Mouse (Mus musculus): ENCODE measurements around the gene Vtn. TPM values are rescaled to one million over a fixed set of nuclear protein-coding genes. Genes with fewer than 3 reads are reported as not detected.
A peak's percentile ranks its signal among the peaks of the same experiment; 100 is the strongest.

Vtn gene
- 66.9 and 96.6 TPM in 2 replicates for polyA plus RNA-seq (2016; fragmentation: Nextera tagmentation; extraction: Ambion mirVana)

- DNase-seq (ENCODE audit: low spot score): peak; percentile 28
- no peaks in the 10 kb centered on the region for H3K36me3 ChIP-seq
- H3K9me3 ChIP-seq: no peaks in the 10 kb centered on the region
- peak within 1 kb of the TSS; percentile 64 for H3K4me3 ChIP-seq
- peaks cover 46% of the 10 kb centered on the region for H3K4me1 ChIP-seq (replicated peaks)
- peaks cover 60% of the 10 kb centered on the region for H3K27me3 ChIP-seq (ENCODE audit: insufficient read depth, poor library complexity, severe bottlenecking)
- peak within 1 kb of the TSS; percentile 76 for H3K27ac ChIP-seq
- WGBS: 43% methylated on average over 7 of the region's 7 CpGs
Measured at GRCm38 (mm10) chr11:78499004-78499403, at the start of gene Vtn. TSS of gene Vtn (plus strand) at chr11:78499091.

- Histone ChIP-seq H3K27me3 (ENCODE audit: insufficient read depth, poor library complexity, severe bottlenecking) (0 out of 2 replicates have a peak, but pooled peaks cover 3% of the 10 kb centered on the region), H3K9me3 (no peaks in the 10 kb centered on the region), H3K36me3 (no peaks in the 10 kb centered on the region), H3K4me1 (replicated peaks) (no peaks in the 10 kb centered on the region), H3K4me3 (no peak overlapping the region), H3K27ac (no peak overlapping the region)
- no peak for DNase-seq (ENCODE audit: low spot score)
- WGBS: 56% methylated on average over 2 of the region's 2 CpGs
Measured at GRCm38 (mm10) chr11:78450337-78450736, 48.6 kb upstream of the Vtn start.

DNA sequence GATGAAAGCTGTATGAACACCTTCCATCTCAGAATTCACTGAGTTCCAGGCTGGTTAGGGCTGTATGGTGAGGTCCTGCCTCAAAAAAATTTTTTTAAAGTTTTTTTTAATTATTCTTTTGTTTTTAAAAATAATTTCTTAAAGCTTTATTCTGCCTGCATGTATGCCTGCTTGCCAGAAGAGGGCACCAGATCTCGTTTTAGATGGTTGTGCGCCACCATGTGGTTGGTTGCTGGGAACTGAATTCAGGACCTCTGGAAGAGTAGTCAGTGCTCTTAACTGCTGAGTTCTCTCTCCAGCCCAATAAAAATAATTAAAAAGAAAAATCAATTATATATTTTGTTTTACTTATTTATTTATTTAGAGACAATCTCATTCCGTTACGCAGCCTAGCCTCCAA, 45.2 kb upstream of the Vtn start:
- Histone ChIP-seq H3K27ac (no peak overlapping the region), H3K27me3 (ENCODE audit: insufficient read depth, poor library complexity, severe bottlenecking) (0 out of 2 replicates have a peak, but pooled peaks cover 3% of the 10 kb centered on the region), H3K36me3 (no peaks in the 10 kb centered on the region), H3K4me1 (replicated peaks) (no peaks in the 10 kb centered on the region), H3K9me3 (no peaks in the 10 kb centered on the region), H3K4me3 (no peak overlapping the region)
- 7% methylated on average over 4 of the region's 4 CpGs for WGBS
- DNase-seq (ENCODE audit: low spot score): peak; percentile 59

- no peaks in the 10 kb centered on the region for H3K4me1 ChIP-seq (replicated peaks)
- WGBS: 68% methylated on average over 7 of the region's 7 CpGs
- no peaks in the 10 kb centered on the region for H3K9me3 ChIP-seq
Measured at GRCm38 (mm10) chr11:78454276-78454675, 44.6 kb upstream of the Vtn start.

GRCm38 (mm10) chr11:78455308-78455707, 43.6 kb upstream of the Vtn start:
- Histone ChIP-seq H3K4me3 (no peak overlapping the region), H3K36me3 (no peaks in the 10 kb centered on the region), H3K27me3 (ENCODE audit: insufficient read depth, poor library complexity, severe bottlenecking) (0 out of 2 replicates have a peak, but pooled peaks cover 1% of the 10 kb centered on the region), H3K9me3 (no peaks in the 10 kb centered on the region), H3K4me1 (replicated peaks) (no peaks in the 10 kb centered on the region), H3K27ac (no peak overlapping the region)
- peak; percentile 48 for DNase-seq (ENCODE audit: low spot score)
- WGBS: 52% methylated on average over 5 of the region's 5 CpGs

More at GRCm38 (mm10) chr11:78454276-78454675, 44.6 kb upstream of the Vtn start:
- no peak for DNase-seq (ENCODE audit: low spot score)
- no peak overlapping the region for H3K27ac ChIP-seq
- H3K27me3 ChIP-seq (ENCODE audit: insufficient read depth, poor library complexity, severe bottlenecking): 0 out of 2 replicates have a peak, but pooled peaks cover 3% of the 10 kb centered on the region
- no peak overlapping the region for H3K4me3 ChIP-seq
- H3K36me3 ChIP-seq: no peaks in the 10 kb centered on the region

- 84% methylated on average over 17 of the region's 17 CpGs for WGBS
- no peaks in the 10 kb centered on the region for H3K36me3 ChIP-seq
- H3K4me1 ChIP-seq (replicated peaks): peaks cover 10% of the 10 kb centered on the region; the same call in 1 of the 2 replicates
- no peak overlapping the region for H3K27ac ChIP-seq
- peaks cover 5% of the 10 kb centered on the region; the same call in 1 of the 2 replicates for H3K9me3 ChIP-seq
- no peak for DNase-seq (ENCODE audit: low spot score)
- no peaks in the 10 kb centered on the region for H3K27me3 ChIP-seq (ENCODE audit: insufficient read depth, poor library complexity, severe bottlenecking)
- no peak overlapping the region for H3K4me3 ChIP-seq
Measured at GRCm38 (mm10) chr11:78458740-78459139, 40.2 kb upstream of the Vtn start.

DNA sequence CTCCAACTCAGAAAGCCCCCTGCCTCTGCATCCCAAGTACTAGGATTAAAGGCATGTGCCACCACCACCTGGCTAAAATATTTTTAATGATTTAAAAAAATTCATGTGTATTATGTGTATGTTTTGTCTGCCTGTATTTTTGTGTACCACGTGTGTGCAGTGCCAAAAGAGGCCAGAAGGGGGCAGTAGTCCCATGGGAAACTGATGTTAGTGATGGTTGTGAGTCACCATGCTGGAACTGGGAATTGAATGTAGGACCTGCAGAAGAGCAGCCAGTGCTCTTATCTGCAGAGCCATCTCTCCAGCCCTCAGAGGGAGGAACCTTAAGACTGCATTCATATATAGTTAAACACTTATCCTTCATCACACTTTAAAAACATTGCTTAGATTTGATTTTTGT, 37.0 kb upstream of the Vtn start:
- Histone ChIP-seq H3K27me3 (ENCODE audit: insufficient read depth, poor library complexity, severe bottlenecking) (no peaks in the 10 kb centered on the region), H3K36me3 (no peaks in the 10 kb centered on the region), H3K4me3 (no peak overlapping the region), H3K9me3 (peaks cover 5% of the 10 kb centered on the region; the same call in 1 of the 2 replicates), H3K27ac (no peak overlapping the region), H3K4me1 (replicated peaks) (peaks cover 31% of the 10 kb centered on the region)
- 67% methylated on average over 1 of the region's 1 CpGs for WGBS
- peak; percentile 11 for DNase-seq (ENCODE audit: low spot score)

GRCm38 (mm10) chr11:78462669-78463068, 36.2 kb upstream of the Vtn start:
- Histone ChIP-seq H3K36me3 (no peaks in the 10 kb centered on the region), H3K27me3 (ENCODE audit: insufficient read depth, poor library complexity, severe bottlenecking) (no peaks in the 10 kb centered on the region), H3K4me1 (replicated peaks) (peaks cover 32% of the 10 kb centered on the region), H3K27ac (no peak overlapping the region), H3K4me3 (no peak overlapping the region), H3K9me3 (peaks cover 5% of the 10 kb centered on the region; the same call in 1 of the 2 replicates)
- no peak for DNase-seq (ENCODE audit: low spot score)
- 79% methylated on average over 5 of the region's 5 CpGs for WGBS

- Histone ChIP-seq H3K4me1 (replicated peaks) (peaks cover 32% of the 10 kb centered on the region), H3K36me3 (no peaks in the 10 kb centered on the region), H3K9me3 (peaks cover 5% of the 10 kb centered on the region; the same call in 1 of the 2 replicates), H3K27ac (no peak overlapping the region), H3K4me3 (no peak overlapping the region), H3K27me3 (ENCODE audit: insufficient read depth, poor library complexity, severe bottlenecking) (no peaks in the 10 kb centered on the region)
- DNase-seq (ENCODE audit: low spot score): no peak
- 69% methylated on average over 13 of the region's 13 CpGs for WGBS
Measured at GRCm38 (mm10) chr11:78463286-78464036, 35.4 kb upstream of the Vtn start.

GRCm38 (mm10) chr11:78465116-78465515, 33.8 kb upstream of the Vtn start:
- 43% methylated on average over 9 of the region's 9 CpGs for WGBS
- H3K4me3 ChIP-seq: peak overlapping the region; percentile 88
- H3K27me3 ChIP-seq (ENCODE audit: insufficient read depth, poor library complexity, severe bottlenecking): no peaks in the 10 kb centered on the region
- H3K27ac ChIP-seq: peak overlapping the region; percentile 98
- H3K9me3 ChIP-seq: peaks cover 5% of the 10 kb centered on the region; the same call in 1 of the 2 replicates
- DNase-seq (ENCODE audit: low spot score): no peak
- no peaks in the 10 kb centered on the region for H3K36me3 ChIP-seq
- H3K4me1 ChIP-seq (replicated peaks): peaks cover 32% of the 10 kb centered on the region

GRCm38 (mm10) chr11:78465568-78466180, 33.2 kb upstream of the Vtn start, which contains the start of gene Slc46a1:
TSS of gene Slc46a1 (plus strand) at chr11:78465697.
- Histone ChIP-seq H3K4me3 (peak within 1 kb of the TSS; percentile 88), H3K4me1 (replicated peaks) (peaks cover 32% of the 10 kb centered on the region), H3K27me3 (ENCODE audit: insufficient read depth, poor library complexity, severe bottlenecking) (no peaks in the 10 kb centered on the region), H3K9me3 (peaks cover 5% of the 10 kb centered on the region; the same call in 1 of the 2 replicates), H3K36me3 (no peaks in the 10 kb centered on the region), H3K27ac (peak within 1 kb of the TSS; percentile 98)
- peak; percentile 85 for DNase-seq (ENCODE audit: low spot score)
- under 1% methylated on average over 41 of the region's 41 CpGs for WGBS

GRCm38 (mm10) chr11:78466242-78466912, 32.5 kb upstream of the Vtn start:
- Histone ChIP-seq H3K4me3 (peak overlapping the region; percentile 88), H3K36me3 (peaks cover 6% of the 10 kb centered on the region), H3K27ac (peak overlapping the region; percentile 98), H3K27me3 (ENCODE audit: insufficient read depth, poor library complexity, severe bottlenecking) (no peaks in the 10 kb centered on the region), H3K4me1 (replicated peaks) (peaks cover 32% of the 10 kb centered on the region), H3K9me3 (peaks cover 5% of the 10 kb centered on the region; the same call in 1 of the 2 replicates)
- 58% methylated on average over 23 of the region's 23 CpGs for WGBS
- no peak for DNase-seq (ENCODE audit: low spot score)
